Mouse (Mus musculus) hindbrain, embryonic 14.5 days (tissue): Measurements from ENCODE around the gene Cd79b. TPM values are rescaled to one million over a fixed set of nuclear protein-coding genes. Genes with fewer than 3 reads are reported as not detected.

Experiments used
- ATAC-seq: fragments of 200-750 bp; cut with Nextera tagmentation; 2 replicates; pipeline ENCODE4 v1.8.0; 2017; ENCODE audit warnings: moderate number of reproducible peaks, mild to moderate bottlenecking, moderate TSS enrichment, moderate library complexity; ENCODE audit not compliant: low FRiP score
- DNase-seq: peaks from one replicate; pipeline ENCODE4 v3.0.0-alpha.2; 2015; ENCODE audit warnings: low spot score
- H3K27ac ChIP-seq: fragments of 300-500 bp; sonication (generic); 2 replicates; pipeline ENCODE4 v1.5.1; 2014; ENCODE audit warnings: mild to moderate bottlenecking, moderate library complexity
- H3K27me3 ChIP-seq: fragments of 300-500 bp; sonication (generic); 2 replicates; pipeline ENCODE4 v1.6.1; 2014; ENCODE audit warnings: mild to moderate bottlenecking, low read length, mixed read lengths; ENCODE audit not compliant: control insufficient read depth, insufficient read depth
- H3K36me3 ChIP-seq: fragments of 300-500 bp; sonication (generic); replicated peaks from 2 replicates; pipeline ENCODE4 v1.6.1; 2014; ENCODE audit not compliant: control insufficient read depth, insufficient read depth
- H3K4me1 ChIP-seq: fragments of 300-500 bp; sonication (generic); replicated peaks from 2 replicates; pipeline ENCODE4 v1.6.1; 2014; ENCODE audit warnings: antibody characterized with exemption, low read length, mixed read lengths; ENCODE audit not compliant: control insufficient read depth, insufficient read depth
- H3K4me2 ChIP-seq: fragments of 300-500 bp; sonication (generic); replicated peaks from 2 replicates; pipeline ENCODE4 v1.6.1; 2014; ENCODE audit warnings: mild to moderate bottlenecking, moderate library complexity
- H3K4me3 ChIP-seq: fragments of 300-500 bp; sonication (generic); replicated peaks from 2 replicates; pipeline ENCODE4 v1.5.1; 2014; ENCODE audit warnings: mild to moderate bottlenecking, low read length
- H3K9ac ChIP-seq: fragments of 300-500 bp; sonication (generic); 2 replicates; pipeline ENCODE4 v1.6.1; 2014
- H3K9me3 ChIP-seq: fragments of 300-500 bp; sonication (generic); 2 replicates; pipeline ENCODE4 v1.6.1; 2016; ENCODE audit warnings: low read length; ENCODE audit not compliant: control insufficient read depth
- WGBS: fragments of 180-500 bp; shearing (Covaris S2); extraction: QIAGEN DNeasy Blood & Tissue Kit; methylation state at CpG from one replicate; pipeline ENCODE4 v1.1.7; 2014; 5-methylcytosine and 5-hydroxymethylcytosine counted together
- polyA plus RNA-seq: library from polyadenylated mRNA; unstranded; fragments of >200 nt; fragmentation: Nextera tagmentation; extraction: Ambion mirVana; gene quantifications from 2 replicates; pipeline ENCODE4 v1.2.1, GENCODE M21; 2014

Cd79b gene
- 0.86 and 0.92 TPM in 2 replicates for polyA plus RNA-seq

DNA sequence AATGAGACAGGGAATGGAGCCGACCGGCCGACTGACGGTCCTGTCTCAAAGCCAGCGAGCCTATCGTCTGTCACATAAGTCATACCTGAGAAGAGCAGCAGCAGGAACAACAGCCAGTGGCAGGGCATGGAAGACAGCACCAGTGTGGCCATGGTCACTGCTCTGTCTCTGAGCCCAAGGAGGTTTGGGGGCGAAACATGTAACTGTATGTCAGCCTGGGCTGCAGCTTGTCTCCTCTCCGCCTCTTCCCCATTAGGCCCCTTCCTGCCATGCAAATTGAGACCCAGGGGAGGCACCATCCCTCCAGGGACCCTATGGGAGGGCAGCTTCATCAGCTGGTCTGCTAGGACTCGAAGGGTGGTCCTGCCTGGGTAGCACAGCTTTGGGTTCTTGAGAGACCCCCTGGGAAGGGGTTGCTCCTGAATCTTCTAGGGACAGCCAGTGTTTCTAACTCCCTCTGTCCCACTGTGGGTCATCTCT is at the start of gene Cd79b:
TSS of gene Cd79b (minus strand) at position 430 of the 480 bp plus-strand sequence.
- Histone ChIP-seq H3K9ac (no peak within 1 kb of the TSS), H3K9me3 (no peaks in the 10 kb centered on the region), H3K4me2 (no peak within 1 kb of the TSS), H3K4me1 (no peaks in the 10 kb centered on the region), H3K27ac (no peak within 1 kb of the TSS), H3K4me3 (no peak within 1 kb of the TSS), H3K36me3 (no peaks in the 10 kb centered on the region), H3K27me3 (no peaks in the 10 kb centered on the region)
- no peak for ATAC-seq
- DNase-seq = no peak
- 74% methylated on average over 9 of the region's 9 CpGs for WGBS

DNA sequence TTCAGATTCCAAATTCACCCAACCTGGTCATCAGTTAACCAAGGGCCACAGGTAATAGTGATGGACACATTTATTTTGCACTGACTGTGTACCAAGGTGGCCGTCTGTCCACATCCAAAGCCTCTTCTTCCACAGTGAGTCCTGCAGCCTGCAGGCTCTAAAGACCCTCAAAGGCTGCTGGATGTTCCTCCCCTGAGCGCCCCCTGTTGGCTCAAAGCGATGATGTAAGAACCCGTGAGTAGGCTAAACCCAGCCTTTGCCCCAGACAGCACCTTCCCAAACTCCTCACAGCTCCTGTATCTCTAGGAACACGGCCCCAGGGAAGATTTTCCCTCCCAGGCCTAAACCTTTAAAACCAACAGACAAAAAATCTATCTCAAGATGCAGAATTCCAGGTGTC is 44.8 kb upstream of the Cd79b start:
- H3K9ac ChIP-seq = no peak overlapping the region
- no peak overlapping the region for H3K27ac ChIP-seq
- H3K36me3 ChIP-seq = no peaks in the 10 kb centered on the region
- ATAC-seq = no peak
- H3K4me1 ChIP-seq = no peaks in the 10 kb centered on the region
- no peak overlapping the region for H3K4me3 ChIP-seq
- no peaks in the 10 kb centered on the region for H3K9me3 ChIP-seq
- H3K27me3 ChIP-seq = no peaks in the 10 kb centered on the region
- WGBS = 18% methylated on average over 5 of the region's 5 CpGs
- DNase-seq = no peak
- H3K4me2 ChIP-seq = no peak overlapping the region

DNA sequence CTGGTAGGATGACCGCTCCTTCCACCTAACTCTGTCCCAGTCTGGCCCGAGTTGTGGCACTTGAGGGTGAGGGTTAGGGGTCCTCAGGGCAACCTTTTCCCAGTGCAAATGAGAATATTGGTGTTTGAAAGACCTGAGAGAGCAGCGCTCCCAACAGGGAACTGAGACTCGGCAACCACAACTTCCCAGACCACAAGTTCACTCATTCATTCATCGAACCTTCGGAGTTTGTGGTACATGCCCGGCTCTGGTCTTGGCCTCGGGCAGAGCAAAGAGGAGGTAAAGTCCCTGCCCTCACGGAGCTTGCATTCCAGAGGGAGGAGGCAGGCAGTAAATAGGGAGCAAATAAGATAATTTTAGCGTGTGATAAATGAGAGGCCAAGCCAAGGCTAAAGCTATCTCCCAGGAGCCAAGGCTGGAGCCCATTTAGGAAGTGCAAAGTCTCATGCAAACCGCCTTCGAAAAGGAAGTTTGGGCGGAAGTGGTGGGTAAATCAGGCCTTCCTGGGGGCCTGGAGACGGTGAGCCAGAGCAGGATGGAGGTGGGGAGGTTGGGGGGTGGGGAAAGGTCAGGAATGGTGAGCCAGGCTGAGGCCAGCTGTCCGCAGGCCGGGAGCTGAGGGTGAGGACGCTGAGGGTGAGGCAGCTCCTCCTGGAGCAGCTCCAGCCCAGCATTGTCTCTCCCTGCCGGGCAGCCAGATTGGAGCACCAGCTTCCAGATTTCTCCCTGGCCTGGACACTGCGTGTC is 41.0 kb upstream of the Cd79b start:
- no peak for DNase-seq
- Histone ChIP-seq H3K4me2 (no peak overlapping the region), H3K4me1 (no peaks in the 10 kb centered on the region), H3K36me3 (no peaks in the 10 kb centered on the region), H3K27ac (no peak overlapping the region), H3K9me3 (no peaks in the 10 kb centered on the region), H3K9ac (no peak overlapping the region), H3K27me3 (no peaks in the 10 kb centered on the region), H3K4me3 (no peak overlapping the region)
- 73% methylated on average over 19 of the region's 19 CpGs for WGBS
- no peak for ATAC-seq

GRCm38 (mm10) chr11:106354181-106354580 is 39.6 kb upstream of the Cd79b start:
- WGBS = 68% methylated on average over 1 of the region's 1 CpGs
- H3K27ac ChIP-seq = no peak overlapping the region

DNA sequence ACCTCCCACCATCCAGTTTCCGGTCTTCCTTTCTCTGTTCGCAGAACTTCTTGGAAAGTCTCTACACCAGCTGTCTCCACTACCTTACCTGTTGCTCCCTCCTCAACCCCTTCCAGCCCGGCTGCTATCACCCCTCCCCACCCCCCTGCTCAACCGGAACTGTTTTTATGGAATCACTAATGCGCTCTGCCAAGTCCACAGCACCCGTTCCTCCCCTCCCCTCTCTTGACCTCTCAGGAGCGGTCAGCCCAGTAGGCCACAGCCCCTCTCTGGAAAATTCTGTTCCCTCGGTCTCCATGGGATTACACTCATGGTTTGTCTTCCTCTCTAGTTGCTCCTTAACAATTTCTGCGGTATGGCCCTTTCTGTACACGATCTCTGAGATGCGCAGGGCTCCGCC is 38.6 kb upstream of the Cd79b start, which contains the start of gene Scn4a:
TSS of gene Scn4a (minus strand) at position 101 of the 400 bp plus-strand sequence.
- no peaks in the 10 kb centered on the region for H3K27me3 ChIP-seq
- H3K27ac ChIP-seq = no peak within 1 kb of the TSS
- no peak for DNase-seq
- no peaks in the 10 kb centered on the region for H3K9me3 ChIP-seq
- 91% methylated on average over 12 of the region's 12 CpGs for WGBS
- no peaks in the 10 kb centered on the region for H3K4me1 ChIP-seq
- ATAC-seq = no peak
- no peak within 1 kb of the TSS for H3K9ac ChIP-seq
- H3K4me3 ChIP-seq = no peak within 1 kb of the TSS
- no peaks in the 10 kb centered on the region for H3K36me3 ChIP-seq
- no peak within 1 kb of the TSS for H3K4me2 ChIP-seq

More at GRCm38 (mm10) chr11:106354181-106354580, 39.6 kb upstream of the Cd79b start:
- H3K27me3 ChIP-seq = no peaks in the 10 kb centered on the region
- H3K4me2 ChIP-seq = no peak overlapping the region
- H3K9me3 ChIP-seq = no peaks in the 10 kb centered on the region
- no peaks in the 10 kb centered on the region for H3K36me3 ChIP-seq
- DNase-seq (no peak), ATAC-seq (no peak)
- H3K9ac ChIP-seq = no peak overlapping the region
- H3K4me3 ChIP-seq = no peak overlapping the region
- H3K4me1 ChIP-seq = no peaks in the 10 kb centered on the region

- H3K27ac ChIP-seq = no peak overlapping the region
Observed at GRCm38 (mm10) chr11:106351941-106352340, 37.4 kb upstream of the Cd79b start.

GRCm38 (mm10) chr11:106351253-106351652 is 36.7 kb upstream of the Cd79b start:
- 62% methylated on average over 3 of the region's 3 CpGs for WGBS
- Histone ChIP-seq H3K4me1 (no peaks in the 10 kb centered on the region), H3K4me2 (no peak overlapping the region), H3K27ac (no peak overlapping the region), H3K4me3 (no peak overlapping the region), H3K27me3 (no peaks in the 10 kb centered on the region), H3K36me3 (no peaks in the 10 kb centered on the region), H3K9ac (no peak overlapping the region), H3K9me3 (no peaks in the 10 kb centered on the region)
- no peak for DNase-seq
- ATAC-seq = no peak

More at GRCm38 (mm10) chr11:106351941-106352340, 37.4 kb upstream of the Cd79b start:
- no peak overlapping the region for H3K4me2 ChIP-seq
- ATAC-seq = no peak
- no peak for DNase-seq
- no peak overlapping the region for H3K9ac ChIP-seq
- 75% methylated on average over 4 of the region's 4 CpGs for WGBS
- no peaks in the 10 kb centered on the region for H3K27me3 ChIP-seq
- H3K4me1 ChIP-seq = no peaks in the 10 kb centered on the region
- H3K36me3 ChIP-seq = no peaks in the 10 kb centered on the region
- H3K4me3 ChIP-seq = no peak overlapping the region
- H3K9me3 ChIP-seq = no peaks in the 10 kb centered on the region

GRCm38 (mm10) chr11:106350853-106351252 is 36.3 kb upstream of the Cd79b start:
- DNase-seq (no peak), ATAC-seq (no peak)
- Histone ChIP-seq H3K36me3 (no peaks in the 10 kb centered on the region), H3K4me2 (no peak overlapping the region), H3K4me1 (no peaks in the 10 kb centered on the region), H3K9ac (no peak overlapping the region), H3K27me3 (no peaks in the 10 kb centered on the region), H3K27ac (no peak overlapping the region), H3K9me3 (no peaks in the 10 kb centered on the region), H3K4me3 (no peak overlapping the region)
- 68% methylated on average over 5 of the region's 5 CpGs for WGBS

GRCm38 (mm10) chr11:106349772-106350171 is 35.2 kb upstream of the Cd79b start:
- H3K4me2 ChIP-seq = no peak overlapping the region
- WGBS = 88% methylated on average over 6 of the region's 6 CpGs
- ATAC-seq = no peak

More at GRCm38 (mm10) chr11:106349772-106350171, 35.2 kb upstream of the Cd79b start:
- Histone ChIP-seq H3K27ac (no peak overlapping the region), H3K4me1 (no peaks in the 10 kb centered on the region), H3K4me3 (no peak overlapping the region), H3K36me3 (no peaks in the 10 kb centered on the region), H3K9ac (no peak overlapping the region), H3K9me3 (no peaks in the 10 kb centered on the region), H3K27me3 (no peaks in the 10 kb centered on the region)
- no peak for DNase-seq
